Mouse (Mus musculus) duodenum, adult 2 months (tissue): ENCODE results near the gene Nedd8. TPM values are rescaled to one million over a fixed set of nuclear protein-coding genes. Genes with fewer than 3 reads are reported as not detected.

ENCODE experiments used
- polyA plus RNA-seq: library from polyadenylated mRNA; depleted of rRNA; stranded (reverse); fragments of >200 nt; gene quantifications from 2 replicates; pipeline ENCODE4 v1.2.3, GENCODE M21; 2012; ENCODE audit warnings: low replicate concordance; rRNA removed

Gene Nedd8
- polyA plus RNA-seq = 242 and 271 TPM in 2 replicates

DNA sequence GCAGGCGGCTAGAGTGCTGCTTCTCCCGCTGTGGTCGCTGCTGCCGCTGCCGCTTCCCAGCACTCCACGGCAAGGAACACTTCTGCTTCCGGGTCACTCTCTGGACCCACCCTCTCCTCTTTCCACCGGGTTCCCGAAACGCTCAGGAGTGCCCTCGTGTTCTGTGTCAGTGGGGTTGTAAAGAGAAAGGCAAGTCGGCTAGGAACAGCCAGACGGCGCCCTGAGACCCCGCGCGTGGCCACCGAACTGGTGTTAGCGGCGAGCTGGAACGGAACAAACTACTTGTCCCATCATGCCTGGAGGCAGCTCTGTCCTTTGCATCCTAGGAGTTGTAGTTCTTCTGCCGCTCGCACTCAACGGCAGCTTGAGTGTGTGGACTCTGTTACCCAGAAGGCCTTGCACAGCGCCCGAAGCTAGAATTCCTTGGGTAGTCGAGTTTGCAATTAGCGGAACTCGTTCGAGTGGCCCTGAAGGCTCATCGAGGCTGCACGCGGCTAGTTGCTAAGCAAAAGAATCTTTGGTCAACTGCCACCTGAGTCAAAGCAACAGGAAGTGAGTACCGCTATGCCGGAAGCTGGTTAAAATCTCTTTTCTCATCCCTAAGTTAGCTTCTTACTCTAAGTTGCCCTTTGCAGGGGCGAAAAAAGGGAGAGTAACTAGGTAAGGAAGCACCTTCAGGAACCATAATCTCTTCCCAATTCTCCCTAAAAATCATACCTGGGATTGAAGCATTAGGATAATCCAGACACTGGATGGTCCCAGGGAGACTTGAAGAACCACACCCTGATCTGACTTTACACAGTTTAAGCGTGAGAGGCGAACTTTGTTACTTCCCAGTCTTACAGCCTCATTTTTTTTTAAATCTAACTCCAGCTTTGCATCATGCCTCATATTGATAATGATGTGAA, at the start of gene Nedd8, which contains the start of gene Gmpr2:
Nedd8 (minus strand) TSS at position 292 of the 908 bp plus-strand sequence.
Gmpr2 (plus strand) TSS at position 109 of the 908 bp plus-strand sequence.

DNA sequence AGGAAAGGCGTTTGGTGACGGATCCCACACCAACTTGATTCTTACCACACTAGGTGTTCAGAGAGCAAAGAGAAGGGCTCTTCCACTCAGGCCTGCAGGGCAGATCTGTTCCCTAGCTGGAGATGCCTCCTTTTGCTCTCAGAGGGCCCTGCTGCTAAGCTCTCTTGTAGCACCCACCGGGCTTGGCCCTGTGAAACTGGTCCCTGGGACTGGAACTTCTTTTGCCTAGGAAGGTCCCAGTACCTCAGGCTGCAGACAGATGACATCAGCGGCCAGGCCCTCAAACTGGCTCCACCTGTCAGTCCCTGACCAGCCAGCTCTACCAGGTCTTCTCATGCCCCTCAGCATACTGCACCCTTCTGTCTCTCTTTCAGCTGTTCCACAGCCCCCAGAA, 41.8 kb upstream of the Nedd8 start, which contains the start of gene Tgm1:
Tgm1 (minus strand) TSS at position 198 of the 394 bp plus-strand sequence.

DNA sequence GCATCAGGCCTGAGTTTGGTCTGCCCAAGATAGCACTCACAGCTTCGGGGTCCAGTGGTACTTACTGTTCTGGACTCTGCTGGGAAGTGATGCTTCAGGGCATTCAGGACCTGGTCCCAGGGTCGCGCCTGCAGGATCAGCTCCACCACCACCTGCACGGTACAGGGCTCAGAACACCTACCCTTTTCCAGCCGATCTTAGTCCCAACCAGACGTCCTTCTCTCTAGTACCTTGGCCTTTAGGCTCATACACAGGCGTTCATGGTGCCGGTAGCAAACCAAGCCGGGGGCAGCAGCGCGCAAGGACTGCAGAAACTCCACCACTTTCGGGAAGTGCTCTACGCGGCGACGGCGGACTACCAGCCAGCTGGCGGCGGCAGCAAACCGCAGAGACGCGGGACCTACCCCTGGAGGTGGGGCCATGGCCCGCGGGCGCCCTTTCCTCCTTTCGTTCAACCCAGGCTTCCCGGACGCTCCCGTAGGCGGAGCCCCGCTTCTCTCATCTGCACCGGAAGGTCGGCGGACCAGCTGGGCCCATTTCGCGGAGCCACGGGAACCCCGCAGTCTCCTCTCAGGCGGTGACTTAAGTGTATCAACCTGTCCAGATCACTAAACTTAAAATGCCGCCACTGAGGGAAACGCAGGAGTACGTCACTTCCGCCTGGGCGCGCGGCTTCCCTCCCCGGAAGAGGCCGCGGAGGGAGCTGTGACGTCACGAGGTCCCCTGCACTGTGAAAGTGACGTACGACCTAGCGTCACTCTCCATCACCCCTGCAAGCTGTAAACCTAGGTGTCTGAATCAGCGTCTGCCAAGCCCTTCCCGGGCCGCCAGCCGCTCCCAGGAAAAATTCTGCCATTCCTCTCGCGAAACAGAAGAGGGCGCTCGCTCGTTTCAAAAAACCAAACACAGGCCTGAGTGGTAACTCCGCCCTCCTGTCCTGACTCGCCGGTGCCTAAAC, 9.5 kb upstream of the Nedd8 start, which contains the start of gene Tinf2:
Tinf2 (minus strand) TSS at position 661 of the 958 bp plus-strand sequence.

DNA sequence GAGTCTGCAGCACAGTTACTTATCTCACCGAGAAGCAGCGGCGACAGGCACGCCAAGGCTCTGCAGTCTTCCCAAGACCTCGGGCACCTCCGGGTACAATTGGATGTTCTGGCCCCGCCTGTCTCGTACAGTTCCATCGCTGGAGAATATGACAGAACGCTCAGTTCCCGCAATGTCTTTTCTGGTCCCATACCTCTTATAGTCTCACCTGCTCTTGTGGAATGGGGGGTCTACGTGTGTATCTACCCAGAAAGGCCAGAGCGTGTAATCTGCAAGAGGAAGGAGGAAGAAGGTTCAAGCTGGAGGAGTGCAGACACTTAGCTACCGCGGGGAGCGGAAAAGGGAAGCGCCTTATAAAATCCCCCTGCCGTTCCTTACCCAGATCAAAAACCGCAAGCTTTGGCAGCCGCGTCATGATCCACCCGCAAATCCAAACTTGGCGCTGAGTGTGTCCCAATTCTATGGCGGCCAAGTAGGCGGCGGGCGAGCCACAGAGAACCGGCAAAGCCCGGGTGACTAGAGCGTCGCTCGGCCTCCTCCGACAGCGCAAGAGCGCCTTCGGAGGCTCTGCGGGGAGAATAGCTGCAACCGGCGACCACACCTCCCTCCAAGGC, 11.9 kb downstream of the Nedd8 start, which contains the start of gene Mdp1:
Mdp1 (minus strand) TSS at position 549 of the 614 bp plus-strand sequence.

DNA sequence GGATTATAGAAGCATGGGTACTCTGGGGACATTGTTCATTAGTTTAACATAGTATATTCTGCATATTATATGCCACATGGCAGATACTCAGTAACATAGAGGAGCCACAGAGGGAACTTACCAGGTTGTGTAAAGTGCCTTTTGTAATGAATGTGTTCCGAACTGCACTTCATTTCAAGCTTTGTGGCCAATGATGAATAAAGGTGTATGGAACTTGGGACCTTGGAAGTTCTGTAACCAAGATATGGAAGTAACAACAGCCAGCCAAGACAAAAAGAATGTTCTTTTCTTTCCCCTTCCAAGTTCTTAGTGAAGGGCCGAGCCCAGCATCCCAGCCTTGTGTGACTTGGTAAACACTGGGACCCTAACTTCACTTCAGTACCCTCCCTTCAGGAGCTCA, 22.0 kb downstream of the Nedd8 start, which contains the start of gene Tssk4:
Tssk4 (plus strand) TSS at position 301 of the 400 bp plus-strand sequence.

DNA sequence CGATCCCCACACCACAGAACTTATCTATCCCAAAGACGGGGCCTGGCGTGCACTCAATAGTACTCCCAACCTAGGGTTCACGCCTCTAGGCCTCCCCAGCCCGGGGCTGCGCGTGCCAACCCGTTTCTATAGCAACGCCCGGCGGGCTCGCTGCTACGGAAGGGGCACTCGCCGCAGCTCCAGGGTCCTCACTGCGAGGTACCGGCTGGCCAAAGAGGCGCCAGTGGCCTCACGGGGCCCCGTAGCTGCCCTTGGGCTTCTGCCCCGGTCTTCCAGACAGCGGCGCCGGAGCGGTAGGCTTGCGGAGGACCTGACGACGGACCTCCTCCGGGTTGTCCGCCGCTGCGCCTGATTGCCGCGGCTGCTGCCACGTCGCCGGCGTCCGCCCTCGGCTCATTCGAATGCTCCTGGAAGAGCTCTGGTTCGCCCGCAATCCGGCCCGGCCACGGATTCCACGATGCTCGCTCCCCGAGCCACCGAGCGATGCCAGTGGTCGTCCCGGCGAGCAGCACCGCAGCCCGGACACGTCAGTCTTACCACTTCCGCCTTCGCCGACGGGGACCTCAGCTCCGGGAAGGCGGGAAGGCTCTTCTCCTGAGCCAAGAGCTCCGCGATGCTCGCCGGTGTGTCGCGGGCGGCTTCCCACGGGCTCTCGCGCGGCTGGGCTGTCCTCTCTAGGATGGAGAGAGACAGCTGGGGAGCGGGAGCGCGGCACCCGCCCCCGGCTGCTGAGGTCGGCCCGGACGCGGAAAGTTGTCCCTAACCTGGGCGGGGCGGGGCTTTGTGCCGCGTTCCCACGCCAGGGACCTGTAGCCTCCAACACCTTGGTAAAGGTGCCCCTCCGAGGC, 28.6 kb downstream of the Nedd8 start, which contains the start of gene Tm9sf1:
Tm9sf1 (minus strand) TSS at position 747 of the 848 bp plus-strand sequence.

DNA sequence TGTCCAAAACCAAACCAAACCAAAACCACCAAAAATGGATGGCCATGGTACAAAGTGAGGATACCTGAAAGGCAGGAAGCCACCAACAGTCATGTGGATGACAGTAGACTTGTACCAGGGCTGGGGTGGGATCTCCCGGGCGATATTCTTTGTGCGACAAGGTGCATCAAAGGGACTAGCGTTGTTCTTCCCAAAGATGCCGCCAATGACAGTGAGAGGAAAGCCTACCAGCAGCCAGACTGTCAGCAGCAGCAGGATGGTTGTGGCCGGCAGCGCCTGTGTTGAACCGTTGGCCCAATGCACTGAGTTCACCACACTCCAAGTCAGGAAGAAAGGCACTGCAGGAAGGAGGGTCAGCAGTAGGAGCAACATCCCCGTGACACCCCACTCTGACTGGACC, 34.1 kb downstream of the Nedd8 start, which contains the start of gene Gm49378:
Gm49378 (minus strand) TSS at position 101 of the 400 bp plus-strand sequence.

DNA sequence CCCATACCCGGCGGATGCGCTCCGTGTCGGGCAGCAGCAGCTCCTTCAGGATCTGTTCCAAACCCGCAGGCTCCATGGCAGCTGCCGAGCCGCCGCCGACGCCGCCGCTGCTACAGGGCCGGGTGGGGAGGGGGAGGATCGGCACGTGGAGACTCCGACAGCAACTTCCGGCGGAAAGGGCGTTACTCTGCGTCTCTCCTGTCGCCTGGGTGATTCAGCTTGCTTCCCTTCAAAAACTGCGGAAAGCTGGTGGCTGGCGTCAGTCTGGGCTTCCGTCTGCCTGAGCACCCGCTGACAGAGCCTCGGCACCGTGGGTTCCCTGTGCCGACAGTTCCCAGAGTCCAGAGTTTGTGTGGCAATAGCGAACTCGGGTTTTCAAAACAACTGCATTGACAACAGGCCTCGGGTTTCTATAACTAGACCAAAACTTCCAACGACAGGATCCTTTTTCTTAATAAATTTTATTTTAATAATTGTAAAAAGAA, 36.4 kb downstream of the Nedd8 start, which contains the start of gene Ipo4:
Ipo4 (minus strand) TSS at position 435 of the 485 bp plus-strand sequence.

DNA sequence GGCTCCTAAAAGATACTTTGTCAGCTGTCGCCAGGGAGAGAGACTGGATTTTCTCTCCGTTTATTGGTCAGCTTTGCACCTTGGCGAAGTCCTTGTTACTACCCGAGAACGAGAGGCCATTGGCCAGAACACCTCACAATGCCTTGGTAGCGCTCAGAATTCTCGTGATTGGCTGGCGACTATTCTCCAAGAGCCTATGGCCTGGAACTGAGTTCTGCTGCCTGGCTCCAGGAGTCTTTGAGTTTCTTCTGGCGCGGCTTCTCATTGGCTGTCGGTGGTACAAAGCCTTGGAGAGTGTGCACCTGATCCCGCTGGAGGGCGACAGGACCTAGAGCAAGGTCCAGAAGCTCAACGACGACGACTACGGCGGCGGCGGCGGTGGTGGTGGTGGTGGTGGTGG, 54.1 kb downstream of the Nedd8 start, which contains the start of gene Rec8:
Rec8 (plus strand) TSS at position 216 of the 400 bp plus-strand sequence.

Other genes with a start within 250 kb of the Nedd8 start
- gene Dhrs4, start 193.4 kb downstream of the Nedd8 start, polyA plus RNA-seq = 95.3 and 98.5 TPM in 2 replicates
- gene Carmil3, start 181.5 kb downstream of the Nedd8 start, polyA plus RNA-seq = 0.58 and 5.5 TPM in 2 replicates
- gene Cpne6, start 161.7 kb downstream of the Nedd8 start, polyA plus RNA-seq = 0.02 TPM in 1 of 2 replicates, not detected in the other
- not detected in 2 replicates for gene Nrl, start 147.1 kb downstream of the Nedd8 start, polyA plus RNA-seq
- 19.5 and 27.3 TPM in 2 replicates for gene Pck2, start 131.9 kb downstream of the Nedd8 start, polyA plus RNA-seq
- 95.6 and 99.0 TPM in 2 replicates for gene Dcaf11, start 112.1 kb downstream of the Nedd8 start, polyA plus RNA-seq
- gene A730061H03Rik, start 111.7 kb downstream of the Nedd8 start, polyA plus RNA-seq = 0.66 and 1.2 TPM in 2 replicates
- 0.09 TPM in 1 of 2 replicates, not detected in the other for gene Fitm1, start 96.5 kb downstream of the Nedd8 start, polyA plus RNA-seq
- gene Psme1, start 94.0 kb downstream of the Nedd8 start, polyA plus RNA-seq = 79.6 and 120 TPM in 2 replicates
- 22.9 and 37.1 TPM in 2 replicates for gene Emc9, start 86.8 kb downstream of the Nedd8 start, polyA plus RNA-seq
- 117 and 212 TPM in 2 replicates for gene Psme2, start 81.0 kb downstream of the Nedd8 start, polyA plus RNA-seq
- 33.6 and 53.0 TPM in 2 replicates for gene Rnf31, start 80.4 kb downstream of the Nedd8 start, polyA plus RNA-seq
- gene Irf9, start 68.6 kb downstream of the Nedd8 start, polyA plus RNA-seq = 54.8 and 80.1 TPM in 2 replicates
- 59.9 and 65.8 TPM in 2 replicates for gene Rec8, start 54.1 kb downstream of the Nedd8 start, polyA plus RNA-seq
- 22.5 and 39.9 TPM in 2 replicates for gene Ipo4, start 36.2 kb downstream of the Nedd8 start, polyA plus RNA-seq
- gene Gm49378, start 34.2 kb downstream of the Nedd8 start, polyA plus RNA-seq = 6.3 and 23.9 TPM in 2 replicates
- gene Tm9sf1, start 28.3 kb downstream of the Nedd8 start, polyA plus RNA-seq = 112 and 118 TPM in 2 replicates
- gene Tssk4, start 21.9 kb downstream of the Nedd8 start, polyA plus RNA-seq = 0.69 and 1.3 TPM in 2 replicates
- gene Mdp1, start 11.6 kb downstream of the Nedd8 start, polyA plus RNA-seq = 17.9 and 19.6 TPM in 2 replicates
- 9.4 and 9.7 TPM in 2 replicates for gene Gmpr2, start 183 bp downstream of the Nedd8 start, polyA plus RNA-seq
- 8.9 and 9.3 TPM in 2 replicates for gene Tinf2, start 9.7 kb upstream of the Nedd8 start, polyA plus RNA-seq
- 0.48 and 0.58 TPM in 2 replicates for gene Tgm1, start 41.8 kb upstream of the Nedd8 start, polyA plus RNA-seq
- gene Rabggta, start 50.1 kb upstream of the Nedd8 start, polyA plus RNA-seq = 44.0 and 48.3 TPM in 2 replicates
- 404 and 508 TPM in 2 replicates for gene Dhrs1, start 73.6 kb upstream of the Nedd8 start, polyA plus RNA-seq
- gene Nop9, start 73.6 kb upstream of the Nedd8 start, polyA plus RNA-seq = 10.6 and 12.5 TPM in 2 replicates
- 265 and 662 TPM in 2 replicates for gene Cideb, start 86.3 kb upstream of the Nedd8 start, polyA plus RNA-seq
- gene Ltb4r2, start 89.3 kb upstream of the Nedd8 start, polyA plus RNA-seq = 36.1 and 162 TPM in 2 replicates
- 14.4 and 49.5 TPM in 2 replicates for gene Ltb4r1, start 93.8 kb upstream of the Nedd8 start, polyA plus RNA-seq
- gene Adcy4, start 112.0 kb upstream of the Nedd8 start, polyA plus RNA-seq = 3.4 and 3.5 TPM in 2 replicates
- gene Ripk3, start 116.7 kb upstream of the Nedd8 start, polyA plus RNA-seq = 46.1 and 54.9 TPM in 2 replicates
- 10.9 and 11.1 TPM in 2 replicates for gene Nfatc4, start 151.0 kb upstream of the Nedd8 start, polyA plus RNA-seq
- 1.6 TPM in 2 replicates for gene Nynrin, start 181.9 kb upstream of the Nedd8 start, polyA plus RNA-seq
- 0.15 and 0.32 TPM in 2 replicates for gene Cbln3, start 212.3 kb upstream of the Nedd8 start, polyA plus RNA-seq
- 15.1 and 17.9 TPM in 2 replicates for gene Khnyn, start 212.8 kb upstream of the Nedd8 start, polyA plus RNA-seq
- gene Sdr39u1, start 228.2 kb upstream of the Nedd8 start, polyA plus RNA-seq = 31.1 and 34.9 TPM in 2 replicates